Mouse (Mus musculus): ENCODE results near the gene Myocd. TPM values are rescaled to one million over a fixed set of nuclear protein-coding genes. Genes with fewer than 3 reads are reported as not detected.

Myocd gene
- total RNA-seq, 2 experiments from 2014 or later = 1.3 to 2.1 TPM

- DNase-seq = no peak
Measured at GRCm38 (mm10) chr11:65213806-65214205, 56.0 kb downstream of the Myocd start.

- no peak for DNase-seq
Measured at GRCm38 (mm10) chr11:65211701-65212100, 58.1 kb downstream of the Myocd start.

- peak; percentile 27 for DNase-seq
Measured at GRCm38 (mm10) chr11:65209441-65209840, 60.3 kb downstream of the Myocd start.

- no peak for DNase-seq
Measured at GRCm38 (mm10) chr11:65205306-65205705, 64.5 kb downstream of the Myocd start.

GRCm38 (mm10) chr11:65204651-65205050 is 65.1 kb downstream of the Myocd start:
- no peak for DNase-seq

- no peak for DNase-seq
Measured at GRCm38 (mm10) chr11:65203020-65203419, 66.8 kb downstream of the Myocd start.

GRCm38 (mm10) chr11:65202236-65202635 is 67.6 kb downstream of the Myocd start:
- DNase-seq = no peak

GRCm38 (mm10) chr11:65198026-65198425 is 71.8 kb downstream of the Myocd start:
- no peak for DNase-seq

- DNase-seq = peak; percentile 85
Measured at GRCm38 (mm10) chr11:65197280-65197679, 72.5 kb downstream of the Myocd start.

GRCm38 (mm10) chr11:65186974-65187373 is 82.8 kb downstream of the Myocd start:
- DNase-seq = no peak

- no peak for DNase-seq
Measured at GRCm38 (mm10) chr11:65185114-65185513, 84.7 kb downstream of the Myocd start.

GRCm38 (mm10) chr11:65170121-65170750 is 99.6 kb downstream of the Myocd start:
- peak; percentile 16 for DNase-seq

GRCm38 (mm10) chr11:65162767-65163120 is 107.0 kb downstream of the Myocd start, which contains the start of gene Arhgap44:
Arhgap44 (minus strand) TSS chr11:65162961.
- peak; percentile 85 for DNase-seq

GRCm38 (mm10) chr11:65161881-65162766 is 107.7 kb downstream of the Myocd start:
- no peak for DNase-seq

GRCm38 (mm10) chr11:65160991-65161880 is 108.6 kb downstream of the Myocd start:
- DNase-seq = no peak

GRCm38 (mm10) chr11:65159791-65160190 is 110.0 kb downstream of the Myocd start, which contains the start of gene 1700086D15Rik:
1700086D15Rik (minus strand) TSS chr11:65159891.
- no peak for DNase-seq

- DNase-seq = no peak
Measured at GRCm38 (mm10) chr11:65158658-65158990, 111.2 kb downstream of the Myocd start.

GRCm38 (mm10) chr11:65157966-65158657 is 111.7 kb downstream of the Myocd start:
- DNase-seq = no peak

GRCm38 (mm10) chr11:65153006-65153405 is 116.8 kb downstream of the Myocd start:
- DNase-seq = no peak

- DNase-seq = no peak
Measured at GRCm38 (mm10) chr11:65148441-65148840, 121.3 kb downstream of the Myocd start.

GRCm38 (mm10) chr11:65142838-65143417 is 126.9 kb downstream of the Myocd start:
- no peak for DNase-seq
